Mouse (Mus musculus) forebrain, embryonic 10.5 days (tissue): ENCODE results near the gene Gm17542. TPM values are rescaled to one million over a fixed set of nuclear protein-coding genes. Genes with fewer than 3 reads are reported as not detected.
"Not testable (repeated sequence)": the region's sequence is repeated elsewhere in the genome, so short reads cannot be mapped to it uniquely, and the experiment has no call there.

Source experiments
- DNase-seq: peaks from one replicate; pipeline ENCODE4 v3.0.0-alpha.2; 2017; ENCODE audit warnings: low spot score; ENCODE audit errors: extremely low spot score
- H3K27ac ChIP-seq: fragments of 300-500 bp; sonication (generic); 2 replicates; pipeline ENCODE4 v1.5.1; 2016; ENCODE audit warnings: mild to moderate bottlenecking
- H3K27me3 ChIP-seq: fragments of 300-500 bp; sonication (generic); 2 replicates; pipeline ENCODE4 v1.6.1; 2016; ENCODE audit warnings: mild to moderate bottlenecking; ENCODE audit not compliant: poor library complexity, severe bottlenecking
- H3K36me3 ChIP-seq: fragments of 300-500 bp; sonication (generic); replicated peaks from 2 replicates; pipeline ENCODE4 v1.6.1; 2016; ENCODE audit warnings: mild to moderate bottlenecking, moderate library complexity
- H3K4me1 ChIP-seq: fragments of 300-500 bp; sonication (generic); 2 replicates; pipeline ENCODE4 v1.6.1; 2016
- H3K4me3 ChIP-seq: fragments of 300-500 bp; sonication (generic); 2 replicates; pipeline ENCODE4 v1.5.1; 2016; ENCODE audit warnings: mild to moderate bottlenecking, moderate library complexity
- H3K9me3 ChIP-seq: fragments of 300-500 bp; sonication (generic); 2 replicates; pipeline ENCODE4 v1.6.1; 2016; ENCODE audit warnings: mild to moderate bottlenecking, moderate library complexity
- WGBS: fragments of 180-500 bp; shearing (Covaris S2); methylation state at CpG from one replicate; pipeline ENCODE4 v1.1.7; 2016; 5-methylcytosine and 5-hydroxymethylcytosine counted together
- polyA plus RNA-seq: library from polyadenylated mRNA; unstranded; fragments of >200 nt; fragmentation: Nextera tagmentation; extraction: Ambion mirVana; gene quantifications from 2 replicates; pipeline ENCODE4 v1.2.1, GENCODE M21; 2016

Gm17542 gene
- not detected in 2 replicates for polyA plus RNA-seq

DNA sequence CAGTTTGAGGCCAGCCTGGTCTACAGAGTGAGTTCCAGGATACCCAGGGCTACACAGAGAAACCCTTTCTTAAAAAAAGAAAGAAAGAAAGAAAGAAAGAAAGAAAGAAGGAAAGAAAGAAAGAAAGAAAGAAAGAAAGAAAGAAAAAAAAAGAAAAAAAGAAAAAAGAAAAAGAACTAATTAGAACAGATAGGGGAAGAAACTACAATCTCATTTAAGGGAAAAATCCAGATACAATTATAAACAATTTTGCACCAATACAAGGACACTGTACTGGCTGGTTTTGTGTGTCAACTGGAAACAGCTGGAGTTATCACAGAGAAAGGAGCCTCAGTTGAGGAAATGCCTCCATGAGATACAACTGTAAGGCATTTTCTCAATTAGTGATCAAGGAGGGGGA lies at the start of gene Gm17542:
Gene Gm17542 (minus strand): TSS at position 101 of the 400 bp plus-strand sequence.
- H3K4me1 ChIP-seq = peaks cover 14% of the 10 kb centered on the region
- H3K27ac ChIP-seq, H3K4me3 ChIP-seq, H3K36me3 ChIP-seq, H3K9me3 ChIP-seq, H3K27me3 ChIP-seq, DNase-seq: not testable (repeated sequence)

GRCm38 (mm10) chr10:58739779-58740178 lies 21.8 kb upstream of the Gm17542 start:
- no peak overlapping the region for H3K4me3 ChIP-seq
- H3K27ac ChIP-seq = no peak overlapping the region
- DNase-seq = no peak
- H3K27me3 ChIP-seq = no peaks in the 10 kb centered on the region
- H3K9me3 ChIP-seq = no peaks in the 10 kb centered on the region
- no peaks in the 10 kb centered on the region for H3K36me3 ChIP-seq
- no peaks in the 10 kb centered on the region for H3K4me1 ChIP-seq

GRCm38 (mm10) chr10:58738152-58738551 lies 20.1 kb upstream of the Gm17542 start:
- H3K4me3 ChIP-seq = no peak overlapping the region
- no peaks in the 10 kb centered on the region for H3K4me1 ChIP-seq
- H3K27me3 ChIP-seq = no peaks in the 10 kb centered on the region
- DNase-seq = no peak
- no peaks in the 10 kb centered on the region for H3K36me3 ChIP-seq
- 88% methylated on average over 7 of the region's 7 CpGs for WGBS
- H3K27ac ChIP-seq = no peak overlapping the region
- H3K9me3 ChIP-seq = no peaks in the 10 kb centered on the region

DNA sequence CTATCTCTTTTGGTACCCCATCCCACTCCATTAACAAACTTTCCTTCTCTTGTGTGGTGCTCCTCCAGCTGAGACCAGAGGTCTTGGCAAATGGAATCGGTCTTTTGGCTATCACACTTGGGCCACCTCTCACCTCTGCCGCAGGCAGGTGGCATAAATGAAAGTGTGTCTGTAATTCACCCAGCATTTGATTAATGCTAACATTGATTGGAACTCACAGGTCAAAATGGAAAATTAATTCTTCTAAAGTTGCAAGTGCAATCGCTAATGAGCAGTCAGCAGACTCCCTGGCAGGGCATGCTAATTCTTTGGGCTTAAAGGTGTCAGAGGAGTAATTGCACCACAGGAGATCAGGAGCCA lies 3.2 kb downstream of the Gm17542 start:
- 73% methylated on average over 3 of the region's 3 CpGs for WGBS
- Histone ChIP-seq H3K27me3 (no peaks in the 10 kb centered on the region), H3K27ac (peak overlapping the region; percentile 44; the same call in 1 of the 2 replicates), H3K36me3 (no peaks in the 10 kb centered on the region), H3K4me3 (no peak overlapping the region), H3K4me1 (peaks cover 14% of the 10 kb centered on the region), H3K9me3 (0 out of 2 replicates have a peak, but pooled peaks cover 3% of the 10 kb centered on the region)
- DNase-seq = no peak

DNA sequence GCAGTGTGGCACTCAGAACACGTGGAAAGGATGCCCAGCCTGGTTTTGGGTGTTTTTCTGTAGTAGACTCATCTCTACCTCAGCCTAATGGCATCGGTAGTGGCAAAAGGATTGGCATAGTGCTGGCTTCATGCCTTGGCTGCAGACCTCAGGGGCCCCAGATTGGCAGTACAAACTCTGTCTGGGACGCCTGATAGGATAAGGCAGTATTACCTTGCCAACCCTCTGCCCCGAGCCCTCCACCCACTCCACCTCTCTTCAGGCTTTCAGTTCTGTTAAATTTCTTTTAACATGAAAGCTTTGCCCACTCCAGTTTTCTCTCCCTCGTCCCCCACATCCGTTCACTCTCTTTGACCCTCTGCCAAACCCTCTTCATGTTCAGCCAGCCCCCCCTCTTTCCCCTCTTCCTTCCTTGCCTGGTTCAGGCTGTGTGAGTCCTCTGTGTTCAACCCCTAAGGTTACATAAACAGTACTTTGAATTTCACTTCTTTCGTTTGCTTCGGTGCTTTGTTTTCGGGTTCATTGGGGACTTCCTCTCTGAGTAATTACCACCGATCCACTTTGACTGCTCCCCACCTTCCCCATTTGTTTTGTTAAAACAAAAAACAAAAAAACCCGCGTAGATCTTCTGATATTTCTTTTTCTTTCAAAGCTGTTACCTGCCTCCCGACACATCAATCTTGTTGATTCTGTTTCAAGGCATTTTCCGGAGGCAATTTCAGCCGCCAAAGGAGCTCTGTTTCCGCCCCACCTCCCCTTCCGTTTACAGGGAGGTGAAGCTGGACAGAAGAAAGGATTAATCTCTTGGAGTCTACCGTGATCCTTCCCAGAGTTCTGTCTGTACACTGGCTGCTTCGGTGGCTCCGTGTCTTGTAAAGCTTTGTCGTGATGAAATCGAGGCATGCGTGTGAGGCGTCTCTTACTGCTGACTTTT lies 3.9 kb downstream of the Gm17542 start:
- peak overlapping the region; percentile 20; the same call in 1 of the 2 replicates for H3K4me3 ChIP-seq
- WGBS = 54% methylated on average over 24 of the region's 24 CpGs
- no peaks in the 10 kb centered on the region for H3K36me3 ChIP-seq
- H3K27ac ChIP-seq = peak overlapping the region; percentile 44
- 0 out of 2 replicates have a peak, but pooled peaks cover 3% of the 10 kb centered on the region for H3K9me3 ChIP-seq
- no peaks in the 10 kb centered on the region for H3K27me3 ChIP-seq
- peaks cover 14% of the 10 kb centered on the region for H3K4me1 ChIP-seq
- no peak for DNase-seq

DNA sequence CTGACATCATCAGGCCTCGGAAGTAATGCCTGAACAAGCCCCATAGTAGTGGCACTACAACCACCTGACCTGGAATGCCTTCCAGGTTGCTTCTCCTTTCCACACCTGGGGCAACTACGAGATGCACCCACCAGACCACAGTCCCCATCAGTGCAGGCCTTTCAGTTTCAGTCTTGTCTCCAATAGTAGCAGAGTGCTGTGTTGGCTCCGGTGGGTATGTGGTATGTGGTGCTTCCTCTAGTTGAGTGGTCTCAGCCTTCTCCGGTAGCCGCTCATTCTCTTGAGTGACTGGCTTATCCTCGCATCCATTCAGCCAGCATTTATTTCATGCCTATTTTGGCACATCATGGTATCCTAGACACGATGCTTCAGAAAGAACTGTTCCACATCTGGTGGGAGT lies 4.8 kb downstream of the Gm17542 start:
- H3K27ac ChIP-seq = no peak overlapping the region
- no peak overlapping the region for H3K4me3 ChIP-seq
- H3K4me1 ChIP-seq = peaks cover 14% of the 10 kb centered on the region
- H3K9me3 ChIP-seq = 0 out of 2 replicates have a peak, but pooled peaks cover 3% of the 10 kb centered on the region
- H3K27me3 ChIP-seq = no peaks in the 10 kb centered on the region
- 93% methylated on average over 7 of the region's 7 CpGs for WGBS
- no peak for DNase-seq
- no peaks in the 10 kb centered on the region for H3K36me3 ChIP-seq

DNA sequence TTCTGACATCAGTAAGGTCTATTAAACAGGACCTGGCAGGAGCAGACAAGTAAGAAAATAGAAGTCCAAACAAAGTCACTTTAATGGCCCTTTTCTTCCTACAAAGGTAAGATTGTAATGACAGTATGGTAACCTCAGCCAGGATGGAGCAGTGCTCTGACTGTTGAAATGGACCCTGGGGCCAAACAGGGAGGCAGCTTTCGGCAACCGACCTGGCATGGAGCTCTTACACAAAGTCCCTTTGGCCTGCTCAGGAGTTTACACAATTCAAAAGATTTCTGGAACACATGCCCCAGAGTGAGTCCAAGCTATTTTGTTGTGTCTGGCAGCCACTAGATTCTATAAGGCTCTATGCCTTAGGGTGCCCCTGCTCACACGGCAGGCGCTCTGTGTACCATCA lies 9.0 kb downstream of the Gm17542 start:
- Histone ChIP-seq H3K4me3 (no peak overlapping the region), H3K4me1 (peaks cover 4% of the 10 kb centered on the region), H3K27ac (no peak overlapping the region), H3K9me3 (no peaks in the 10 kb centered on the region), H3K27me3 (no peaks in the 10 kb centered on the region), H3K36me3 (no peaks in the 10 kb centered on the region)
- 95% methylated on average over 4 of the region's 4 CpGs for WGBS
- no peak for DNase-seq

DNA sequence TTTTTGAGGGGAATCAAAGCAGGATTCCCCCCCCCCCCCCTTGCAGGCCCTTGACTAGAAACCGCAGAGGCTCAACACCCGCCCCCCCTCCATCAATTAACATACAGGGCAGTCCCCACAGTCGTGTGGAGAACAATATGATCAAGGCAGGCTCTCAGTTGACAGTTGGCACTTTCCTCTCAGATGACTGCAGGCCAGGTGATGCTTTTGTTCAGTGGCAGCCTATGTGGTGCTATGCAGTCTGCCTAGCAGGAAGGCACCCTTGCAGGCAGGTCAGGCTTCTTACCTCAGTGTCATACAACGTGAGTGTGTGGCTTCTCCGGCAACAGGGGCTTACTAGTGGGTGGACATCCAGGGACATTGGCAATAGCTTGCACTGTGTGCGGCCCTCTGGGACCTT lies 17.4 kb downstream of the Gm17542 start:
- Histone ChIP-seq H3K36me3 (no peaks in the 10 kb centered on the region), H3K4me1 (peaks cover 8% of the 10 kb centered on the region), H3K27ac (no peak overlapping the region), H3K9me3 (no peaks in the 10 kb centered on the region), H3K27me3 (no peaks in the 10 kb centered on the region), H3K4me3 (no peak overlapping the region)
- WGBS = 48% methylated on average over 6 of the region's 6 CpGs
- no peak for DNase-seq

GRCm38 (mm10) chr10:58700160-58700559 lies 17.9 kb downstream of the Gm17542 start:
- DNase-seq = no peak
- Histone ChIP-seq H3K4me3 (no peak overlapping the region), H3K36me3 (no peaks in the 10 kb centered on the region), H3K27ac (no peak overlapping the region), H3K27me3 (no peaks in the 10 kb centered on the region), H3K9me3 (no peaks in the 10 kb centered on the region), H3K4me1 (peaks cover 8% of the 10 kb centered on the region)
- 59% methylated on average over 4 of the region's 4 CpGs for WGBS

DNA sequence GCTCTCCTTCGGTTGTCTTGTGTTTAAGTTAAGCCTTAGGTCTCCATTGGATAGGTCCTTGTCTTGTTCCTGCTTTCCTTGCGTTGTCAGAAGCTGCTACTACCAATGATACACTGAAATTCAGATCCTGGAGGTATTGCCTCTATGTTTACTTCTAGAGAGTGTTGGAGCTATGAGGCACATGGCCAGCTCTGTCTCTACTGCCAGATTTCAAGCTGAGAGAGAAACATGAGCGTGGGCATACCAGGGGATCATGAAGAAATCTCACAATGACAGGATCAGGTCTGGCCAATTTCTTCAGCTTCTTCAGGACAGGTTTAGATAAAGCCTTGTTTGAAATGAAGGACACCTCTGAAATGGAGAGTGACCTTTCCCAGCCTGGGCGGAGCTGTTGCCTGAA lies 19.1 kb downstream of the Gm17542 start:
- DNase-seq = no peak
- Histone ChIP-seq H3K27me3 (no peaks in the 10 kb centered on the region), H3K27ac (no peak overlapping the region), H3K36me3 (no peaks in the 10 kb centered on the region), H3K9me3 (no peaks in the 10 kb centered on the region), H3K4me1 (peaks cover 12% of the 10 kb centered on the region), H3K4me3 (no peak overlapping the region)
- 83% methylated on average over 4 of the region's 4 CpGs for WGBS

GRCm38 (mm10) chr10:58691051-58691450 lies 27.0 kb downstream of the Gm17542 start:
- no peak for DNase-seq
- Histone ChIP-seq H3K4me3 (no peak overlapping the region), H3K9me3 (no peaks in the 10 kb centered on the region; the same call in 1 of the 2 replicates), H3K4me1 (peaks cover 7% of the 10 kb centered on the region; the same call in 1 of the 2 replicates), H3K27ac (no peak overlapping the region), H3K36me3 (no peaks in the 10 kb centered on the region), H3K27me3 (no peaks in the 10 kb centered on the region)
- 76% methylated on average over 7 of the region's 7 CpGs for WGBS

GRCm38 (mm10) chr10:58679298-58679697 lies 38.7 kb downstream of the Gm17542 start:
- Histone ChIP-seq H3K27ac (no peak overlapping the region), H3K36me3 (no peaks in the 10 kb centered on the region), H3K4me1 (peaks cover 13% of the 10 kb centered on the region), H3K4me3 (no peak overlapping the region), H3K9me3 (no peaks in the 10 kb centered on the region), H3K27me3 (peaks cover 34% of the 10 kb centered on the region)
- DNase-seq = no peak
- WGBS = 87% methylated on average over 6 of the region's 6 CpGs

DNA sequence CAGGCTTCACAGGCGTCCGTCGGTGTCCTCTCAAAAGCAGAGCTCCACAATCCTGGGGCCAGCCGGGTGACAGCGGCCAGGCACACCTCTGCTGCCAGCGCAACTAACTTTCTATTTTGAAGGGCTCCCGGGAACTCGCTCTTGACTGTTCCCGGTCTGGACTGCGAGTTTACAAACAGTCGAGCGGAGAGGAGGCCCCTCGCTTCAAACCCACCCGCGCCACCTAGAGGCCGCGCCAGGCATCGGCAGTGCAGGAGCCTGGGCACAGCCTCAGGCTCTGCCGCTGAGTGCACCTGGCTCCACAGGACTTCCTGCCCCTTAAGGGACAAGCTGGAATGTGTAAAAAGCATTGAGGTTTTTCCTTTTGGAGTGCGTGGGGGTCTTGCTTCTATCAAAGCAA lies 42.5 kb downstream of the Gm17542 start, which contains the start of gene Edar:
Gene Edar (minus strand): TSS at position 122 of the 400 bp plus-strand sequence.
- WGBS = 3% methylated on average over 20 of the region's 20 CpGs
- peak; percentile 83 for DNase-seq
- Histone ChIP-seq H3K9me3 (no peaks in the 10 kb centered on the region), H3K27ac (0 out of 2 replicates have a peak within 1 kb of the TSS, but pooled peaks have one; percentile 35), H3K4me1 (peaks cover 39% of the 10 kb centered on the region), H3K4me3 (peak within 1 kb of the TSS; percentile 49), H3K36me3 (no peaks in the 10 kb centered on the region), H3K27me3 (peaks cover 51% of the 10 kb centered on the region)
